Mouse (Mus musculus): ENCODE measurements around the gene Dusp23. TPM values are rescaled to one million over a fixed set of nuclear protein-coding genes. Genes with fewer than 3 reads are reported as not detected.

Dusp23 gene
- polyA plus RNA-seq, 1 experiment from 2014 or later, result 13.7 TPM

GRCm38 (mm10) chr1:172651288-172651987 is 18.7 kb upstream of the Dusp23 start:
- H3K27me3 ChIP-seq (ENCODE audit: control insufficient read depth, insufficient read depth, low read length), result no peaks in the 10 kb centered on the region
- no peak overlapping the region for H3K9ac ChIP-seq (ENCODE audit: low read length)
- no peak overlapping the region for H3K4me2 ChIP-seq (ENCODE audit: low read depth, low read length)
- ATAC-seq (ENCODE audit: insufficient read depth, low FRiP score), result no peak
- WGBS, result 56% methylated on average over 10 of the region's 10 CpGs
- no peaks in the 10 kb centered on the region for H3K36me3 ChIP-seq (ENCODE audit: control insufficient read depth, insufficient read depth, low read length)
- H3K27ac ChIP-seq (ENCODE audit: low read length), result no peak overlapping the region
- no peaks in the 10 kb centered on the region for H3K9me3 ChIP-seq (replicated peaks; ENCODE audit: control insufficient read depth, low read length)
- no peak overlapping the region for H3K4me3 ChIP-seq (replicated peaks; ENCODE audit: low read length)
- H3K4me1 ChIP-seq (ENCODE audit: control insufficient read depth, insufficient read depth, low read length), result no peaks in the 10 kb centered on the region

- no peak overlapping the region for H3K4me3 ChIP-seq (replicated peaks; ENCODE audit: low read length)
- H3K27ac ChIP-seq (ENCODE audit: low read length), result no peak overlapping the region
- no peak; the same call in 1 of the 2 replicates for ATAC-seq (ENCODE audit: insufficient read depth, low FRiP score)
- H3K4me1 ChIP-seq (ENCODE audit: control insufficient read depth, insufficient read depth, low read length), result no peaks in the 10 kb centered on the region
- WGBS, result 57% methylated on average over 8 of the region's 8 CpGs
- H3K9me3 ChIP-seq (replicated peaks; ENCODE audit: control insufficient read depth, low read length), result no peaks in the 10 kb centered on the region
- no peaks in the 10 kb centered on the region for H3K36me3 ChIP-seq (ENCODE audit: control insufficient read depth, insufficient read depth, low read length)
- H3K4me2 ChIP-seq (ENCODE audit: low read depth, low read length), result no peak overlapping the region
- H3K27me3 ChIP-seq (ENCODE audit: control insufficient read depth, insufficient read depth, low read length), result no peaks in the 10 kb centered on the region
- H3K9ac ChIP-seq (ENCODE audit: low read length), result no peak overlapping the region
Observed at GRCm38 (mm10) chr1:172650519-172651287, 17.9 kb upstream of the Dusp23 start.

GRCm38 (mm10) chr1:172649396-172649795 is 16.6 kb upstream of the Dusp23 start:
- no peak overlapping the region for H3K9ac ChIP-seq (ENCODE audit: low read length)
- no peaks in the 10 kb centered on the region for H3K36me3 ChIP-seq (ENCODE audit: control insufficient read depth, insufficient read depth, low read length)
- no peaks in the 10 kb centered on the region for H3K27me3 ChIP-seq (ENCODE audit: control insufficient read depth, insufficient read depth, low read length)
- no peaks in the 10 kb centered on the region for H3K9me3 ChIP-seq (replicated peaks; ENCODE audit: control insufficient read depth, low read length)
- 78% methylated on average over 9 of the region's 9 CpGs for WGBS
- H3K4me3 ChIP-seq (replicated peaks; ENCODE audit: low read length), result no peak overlapping the region
- H3K4me1 ChIP-seq (ENCODE audit: control insufficient read depth, insufficient read depth, low read length), result no peaks in the 10 kb centered on the region
- ATAC-seq (ENCODE audit: insufficient read depth, low FRiP score), result no peak
- H3K4me2 ChIP-seq (ENCODE audit: low read depth, low read length), result no peak overlapping the region
- H3K27ac ChIP-seq (ENCODE audit: low read length), result no peak overlapping the region

- Histone ChIP-seq H3K4me3 (replicated peaks; ENCODE audit: low read length) (no peak overlapping the region), H3K27me3 (ENCODE audit: control insufficient read depth, insufficient read depth, low read length) (no peaks in the 10 kb centered on the region), H3K36me3 (ENCODE audit: control insufficient read depth, insufficient read depth, low read length) (no peaks in the 10 kb centered on the region), H3K4me2 (ENCODE audit: low read depth, low read length) (no peak overlapping the region), H3K27ac (ENCODE audit: low read length) (no peak overlapping the region), H3K4me1 (ENCODE audit: control insufficient read depth, insufficient read depth, low read length) (no peaks in the 10 kb centered on the region), H3K9ac (ENCODE audit: low read length) (no peak overlapping the region), H3K9me3 (replicated peaks; ENCODE audit: control insufficient read depth, low read length) (no peaks in the 10 kb centered on the region)
- 56% methylated on average over 4 of the region's 4 CpGs for WGBS
- no peak for ATAC-seq (ENCODE audit: insufficient read depth, low FRiP score)
Observed at GRCm38 (mm10) chr1:172647236-172647635, 14.5 kb upstream of the Dusp23 start.

- no peaks in the 10 kb centered on the region for H3K9me3 ChIP-seq (replicated peaks; ENCODE audit: control insufficient read depth, low read length)
- H3K4me1 ChIP-seq (ENCODE audit: control insufficient read depth, insufficient read depth, low read length), result no peaks in the 10 kb centered on the region
- no peak overlapping the region for H3K9ac ChIP-seq (ENCODE audit: low read length)
- no peak overlapping the region for H3K4me3 ChIP-seq (replicated peaks; ENCODE audit: low read length)
- no peak for ATAC-seq (ENCODE audit: insufficient read depth, low FRiP score)
- WGBS, result 53% methylated on average over 2 of the region's 2 CpGs
- H3K27ac ChIP-seq (ENCODE audit: low read length), result no peak overlapping the region
- H3K4me2 ChIP-seq (ENCODE audit: low read depth, low read length), result no peak overlapping the region
- no peaks in the 10 kb centered on the region for H3K36me3 ChIP-seq (ENCODE audit: control insufficient read depth, insufficient read depth, low read length)
- no peaks in the 10 kb centered on the region for H3K27me3 ChIP-seq (ENCODE audit: control insufficient read depth, insufficient read depth, low read length)
Observed at GRCm38 (mm10) chr1:172638781-172639180, 6.0 kb upstream of the Dusp23 start.

GRCm38 (mm10) chr1:172637801-172638200 is 5.0 kb upstream of the Dusp23 start:
- no peak overlapping the region for H3K4me3 ChIP-seq (replicated peaks; ENCODE audit: low read length)
- no peak overlapping the region for H3K9ac ChIP-seq (ENCODE audit: low read length)
- no peaks in the 10 kb centered on the region for H3K36me3 ChIP-seq (ENCODE audit: control insufficient read depth, insufficient read depth, low read length)
- 59% methylated on average over 4 of the region's 4 CpGs for WGBS
- no peak overlapping the region for H3K27ac ChIP-seq (ENCODE audit: low read length)
- H3K4me1 ChIP-seq (ENCODE audit: control insufficient read depth, insufficient read depth, low read length), result no peaks in the 10 kb centered on the region
- H3K27me3 ChIP-seq (ENCODE audit: control insufficient read depth, insufficient read depth, low read length), result no peaks in the 10 kb centered on the region
- no peak overlapping the region for H3K4me2 ChIP-seq (ENCODE audit: low read depth, low read length)
- ATAC-seq (ENCODE audit: insufficient read depth, low FRiP score), result no peak
- H3K9me3 ChIP-seq (replicated peaks; ENCODE audit: control insufficient read depth, low read length), result no peaks in the 10 kb centered on the region

- Histone ChIP-seq H3K36me3 (ENCODE audit: control insufficient read depth, insufficient read depth, low read length) (no peaks in the 10 kb centered on the region), H3K9me3 (replicated peaks; ENCODE audit: control insufficient read depth, low read length) (no peaks in the 10 kb centered on the region), H3K4me1 (ENCODE audit: control insufficient read depth, insufficient read depth, low read length) (no peaks in the 10 kb centered on the region), H3K9ac (ENCODE audit: low read length) (no peak overlapping the region), H3K27me3 (ENCODE audit: control insufficient read depth, insufficient read depth, low read length) (no peaks in the 10 kb centered on the region), H3K4me3 (replicated peaks; ENCODE audit: low read length) (no peak overlapping the region), H3K4me2 (ENCODE audit: low read depth, low read length) (no peak overlapping the region), H3K27ac (ENCODE audit: low read length) (no peak overlapping the region)
- ATAC-seq (ENCODE audit: insufficient read depth, low FRiP score), result no peak
- 80% methylated on average over 5 of the region's 5 CpGs for WGBS
Observed at GRCm38 (mm10) chr1:172636266-172636665, 3.5 kb upstream of the Dusp23 start.

GRCm38 (mm10) chr1:172635258-172635657 is 2.5 kb upstream of the Dusp23 start:
- no peak for ATAC-seq (ENCODE audit: insufficient read depth, low FRiP score)
- H3K4me1 ChIP-seq (ENCODE audit: control insufficient read depth, insufficient read depth, low read length), result no peaks in the 10 kb centered on the region

GRCm38 (mm10) chr1:172634136-172634535 is 1.4 kb upstream of the Dusp23 start:
- Histone ChIP-seq H3K27me3 (ENCODE audit: control insufficient read depth, insufficient read depth, low read length) (no peaks in the 10 kb centered on the region), H3K36me3 (ENCODE audit: control insufficient read depth, insufficient read depth, low read length) (no peaks in the 10 kb centered on the region), H3K4me2 (ENCODE audit: low read depth, low read length) (no peak overlapping the region), H3K4me3 (replicated peaks; ENCODE audit: low read length) (no peak overlapping the region), H3K9me3 (replicated peaks; ENCODE audit: control insufficient read depth, low read length) (no peaks in the 10 kb centered on the region), H3K9ac (ENCODE audit: low read length) (no peak overlapping the region), H3K4me1 (ENCODE audit: control insufficient read depth, insufficient read depth, low read length) (no peaks in the 10 kb centered on the region), H3K27ac (ENCODE audit: low read length) (no peak overlapping the region)
- no peak for ATAC-seq (ENCODE audit: insufficient read depth, low FRiP score)
- WGBS, result 83% methylated on average over 2 of the region's 2 CpGs

More at GRCm38 (mm10) chr1:172635258-172635657, 2.5 kb upstream of the Dusp23 start:
- Histone ChIP-seq H3K9me3 (replicated peaks; ENCODE audit: control insufficient read depth, low read length) (no peaks in the 10 kb centered on the region), H3K36me3 (ENCODE audit: control insufficient read depth, insufficient read depth, low read length) (no peaks in the 10 kb centered on the region), H3K9ac (ENCODE audit: low read length) (no peak overlapping the region; the same call in 1 of the 2 replicates), H3K27ac (ENCODE audit: low read length) (no peak overlapping the region), H3K4me3 (replicated peaks; ENCODE audit: low read length) (no peak overlapping the region), H3K27me3 (ENCODE audit: control insufficient read depth, insufficient read depth, low read length) (no peaks in the 10 kb centered on the region), H3K4me2 (ENCODE audit: low read depth, low read length) (no peak overlapping the region)
- 41% methylated on average over 4 of the region's 4 CpGs for WGBS

Measured in stomach, embryonic 16.5 days (tissue).